8 mouse cellular contexts compared by ENCODE assay signal in the genomic region with DNA sequence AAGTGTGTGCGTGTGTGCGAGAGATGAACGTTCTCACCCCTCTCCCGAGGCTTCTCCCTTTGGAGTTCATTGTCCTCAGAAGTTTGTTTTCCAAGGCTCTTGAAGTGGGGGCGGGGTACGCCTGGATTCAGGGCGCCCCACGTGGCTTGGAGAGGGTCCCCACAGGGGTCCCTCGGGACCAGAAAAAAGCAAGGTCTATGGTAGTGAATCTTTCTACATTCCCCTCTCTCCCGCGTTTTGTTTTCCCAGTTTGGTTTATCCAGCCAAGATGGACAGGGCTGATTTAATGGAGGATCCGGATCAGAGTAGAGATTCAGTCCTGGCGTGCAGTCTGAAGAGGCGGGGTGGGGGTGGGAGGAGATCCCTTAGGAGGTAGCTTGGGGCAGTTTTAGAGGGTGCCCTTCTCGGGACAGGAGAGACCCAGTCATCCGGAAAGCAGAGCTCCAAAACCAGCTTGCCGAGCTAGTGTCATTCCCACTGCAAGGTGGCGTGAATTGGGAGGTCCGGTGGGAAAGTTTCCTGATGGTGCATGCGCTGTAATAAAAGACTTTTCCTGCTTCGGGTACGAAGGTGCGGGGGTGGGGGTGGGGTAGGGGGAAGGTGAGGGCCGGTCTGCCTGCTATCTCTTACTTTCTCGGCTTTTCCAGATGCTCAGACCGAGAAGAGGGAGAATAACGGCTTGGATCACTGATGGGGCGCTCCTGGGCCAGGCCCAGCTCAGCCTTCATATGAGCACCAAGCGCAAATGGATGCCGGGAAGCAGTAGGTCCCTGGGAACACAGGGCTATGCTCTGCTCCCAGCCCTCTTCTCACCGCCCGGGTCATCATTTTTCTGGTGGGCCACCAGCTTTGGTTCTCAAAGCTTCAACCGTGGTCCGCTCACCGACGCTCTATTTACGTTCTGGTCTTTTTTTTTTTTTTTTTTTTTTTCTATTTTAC. TPM values are rescaled to one million over a fixed set of nuclear protein-coding genes. Genes with fewer than 3 reads are reported as not detected.
DNase-seq lines count a peak whose midpoint lies in the region; ATAC-seq and TF ChIP-seq lines count a peak whose summit lies in the region.

No protein-coding gene starts in this region.

- H3K27ac ChIP-seq in heart, embryonic 14.5 days (replicated peaks in 1 of 2; ENCODE audit: control insufficient read depth in 1 of 2, insufficient read depth in 1 of 2, low read depth in 2 of 2, low read length in 2 of 2) = no peak overlapping the region
- H3K27ac ChIP-seq in embryonic facial prominence, embryonic 10.5 days (replicated peaks) = no peak overlapping the region
- no peak overlapping the region for H3K27ac ChIP-seq in hindbrain, postnatal 0 days
- peak overlapping the region; percentile 73 for H3K27ac ChIP-seq in midbrain, embryonic 12.5 days (replicated peaks)

- no peak for DNase-seq in heart, adult 8-10 months (ENCODE audit: low spot score)
- peak; percentile 37 for DNase-seq in embryonic facial prominence, embryonic 10.5 days (ENCODE audit: low spot score)
- no peak for DNase-seq in hindbrain, postnatal 0 days (ENCODE audit: low spot score)
- no peak for DNase-seq in thymus, postnatal 4 days
- no peak for DNase-seq in adrenal gland, adult (ENCODE audit: inconsistent age in 2 of 2, low spot score in 1 of 2)
- no peak for DNase-seq in ovary, postnatal 36 days (ENCODE audit: low spot score)

- no peaks in the 10 kb centered on the region for H3K36me3 ChIP-seq in heart, embryonic 14.5 days (ENCODE audit: control insufficient read depth, insufficient read depth, low read length)
- H3K36me3 ChIP-seq in embryonic facial prominence, embryonic 10.5 days (replicated peaks) = no peaks in the 10 kb centered on the region
- no peaks in the 10 kb centered on the region for H3K36me3 ChIP-seq in hindbrain, postnatal 0 days (ENCODE audit: insufficient read depth, low read length)
- H3K36me3 ChIP-seq in midbrain, embryonic 12.5 days = no peaks in the 10 kb centered on the region

- H3K9ac ChIP-seq in heart, embryonic 14.5 days (ENCODE audit: low read length) = no peak overlapping the region
- no peak overlapping the region for H3K9ac ChIP-seq in hindbrain, postnatal 0 days (replicated peaks; ENCODE audit: low read length)
- peak overlapping the region; percentile 24; the same call in 1 of the 2 replicates for H3K9ac ChIP-seq in midbrain, embryonic 12.5 days (replicated peaks)

- peaks cover 97% of the 10 kb centered on the region for H3K27me3 ChIP-seq in heart, embryonic 14.5 days (ENCODE audit: control insufficient read depth, insufficient read depth, low read length)
- peaks cover 100% of the 10 kb centered on the region for H3K27me3 ChIP-seq in embryonic facial prominence, embryonic 10.5 days (replicated peaks; ENCODE audit: low read depth, poor library complexity, severe bottlenecking)
- peaks cover 53% of the 10 kb centered on the region for H3K27me3 ChIP-seq in hindbrain, postnatal 0 days (ENCODE audit: insufficient read depth, low read length)
- peaks cover 93% of the 10 kb centered on the region for H3K27me3 ChIP-seq in midbrain, embryonic 12.5 days

- peaks cover 0 to 8% of the 10 kb centered on the region in 2 experiments; a peak in 2 of 4 replicates for H3K4me1 ChIP-seq in heart, embryonic 14.5 days (ENCODE audit: control insufficient read depth in 2 of 2, insufficient read depth in 2 of 2, low read length in 2 of 2)
- H3K4me1 ChIP-seq in embryonic facial prominence, embryonic 10.5 days = peaks cover 17% of the 10 kb centered on the region
- H3K4me1 ChIP-seq in hindbrain, postnatal 0 days (ENCODE audit: insufficient read depth, low read length) = no peaks in the 10 kb centered on the region
- peaks cover 50% of the 10 kb centered on the region for H3K4me1 ChIP-seq in midbrain, embryonic 12.5 days

- no peaks in the 10 kb centered on the region for H3K9me3 ChIP-seq in heart, embryonic 14.5 days (ENCODE audit: control insufficient read depth, low read length)
- no peaks in the 10 kb centered on the region for H3K9me3 ChIP-seq in embryonic facial prominence, embryonic 10.5 days
- H3K9me3 ChIP-seq in hindbrain, postnatal 0 days (ENCODE audit: low read length) = no peaks in the 10 kb centered on the region
- no peaks in the 10 kb centered on the region for H3K9me3 ChIP-seq in midbrain, embryonic 12.5 days

- TF ChIP-seq CTCF in hindbrain, postnatal 0 days (IDR thresholded peaks at IDR 0.05; ENCODE audit: low read depth) = no peak

- H3K4me2 ChIP-seq in heart, embryonic 14.5 days (ENCODE audit: low read length) = peak overlapping the region; percentile 49
- peak overlapping the region; percentile 31 for H3K4me2 ChIP-seq in hindbrain, postnatal 0 days (ENCODE audit: low read depth, low read length)
- peak overlapping the region; percentile 41 for H3K4me2 ChIP-seq in midbrain, embryonic 12.5 days (replicated peaks)

- H3K4me3 ChIP-seq in heart, embryonic 14.5 days (ENCODE audit: control insufficient read depth in 1 of 2, insufficient read depth in 1 of 2, low read depth in 1 of 2, low read length in 2 of 2) = peak overlapping the region; percentile 9 to 19; a peak in 3 of 4 replicates
- peak overlapping the region; percentile 33 for H3K4me3 ChIP-seq in embryonic facial prominence, embryonic 10.5 days
- H3K4me3 ChIP-seq in hindbrain, postnatal 0 days (ENCODE audit: low read length) = 0 out of 2 replicates have a peak overlapping the region, but pooled peaks have one; percentile 1
- 0 out of 2 replicates have a peak overlapping the region, but pooled peaks have one; percentile 10 for H3K4me3 ChIP-seq in midbrain, embryonic 12.5 days

- WGBS in heart, embryonic 14.5 days = 5% methylated on average over 37 of the region's 37 CpGs
- 3% methylated on average over 37 of the region's 37 CpGs for WGBS in embryonic facial prominence, embryonic 10.5 days
- 5% methylated on average over 37 of the region's 37 CpGs for WGBS in hindbrain, postnatal 0 days
- 2% methylated on average over 37 of the region's 37 CpGs for WGBS in midbrain, embryonic 12.5 days

- ATAC-seq in heart, embryonic 14.5 days (ENCODE audit: insufficient number of reproducible peaks, insufficient read depth, low FRiP score, low read depth) = no peak
- peak; percentile 33; the same call in 1 of the 2 replicates for ATAC-seq in hindbrain, postnatal 0 days
- ATAC-seq in midbrain, embryonic 12.5 days (ENCODE audit: low FRiP score, low read depth) = peak; percentile 34

RNA-seq across cellular contexts. Expression of a gene that starts 8.1 kb away (rescaled TPM):
- not detected in 2 replicates for polyA plus RNA-seq in heart, embryonic 14.5 days (2014; fragmentation: Nextera tagmentation; extraction: Ambion mirVana)
- not detected for total RNA-seq in heart, adult 8-10 months (2022)
- polyA plus RNA-seq in embryonic facial prominence, embryonic 10.5 days (2016; fragmentation: Nextera tagmentation; extraction: Ambion mirVana) = 3.2 and 7.0 TPM in 2 replicates
- total RNA-seq in hindbrain, postnatal 0 days (2014; rRNA removed) = 2.6 and 3.3 TPM in 2 replicates
- polyA plus RNA-seq in hindbrain, postnatal 0 days (2015; fragmentation: Nextera tagmentation; extraction: Ambion mirVana) = 0.85 and 1.1 TPM in 2 replicates
- 83.0 and 155 TPM in 2 replicates for polyA plus RNA-seq in midbrain, embryonic 12.5 days (2016; fragmentation: Nextera tagmentation; extraction: Ambion mirVana)

Comparison
In these comparisons a context has a peak if more than half of its experiments do, and no peak if none do; other contexts are left out.
1. RNA of a gene that starts 8.1 kb away (polyA plus RNA-seq): 83.0 to 155 TPM in midbrain, embryonic 12.5 days; 3.2 to 7.0 TPM in embryonic facial prominence, embryonic 10.5 days, 0.85 to 1.1 TPM in hindbrain, postnatal 0 days and not detected in heart, embryonic 14.5 days; every median in the first group is over 10 times any median in the second.
2. Peak in every context shown above with its lines, with median percentiles within 50 percentile points of each other: H3K4me2 ChIP-seq and H3K4me3 ChIP-seq.